Mouse (Mus musculus): Measurements from ENCODE around the gene Ppil1. TPM values are rescaled to one million over a fixed set of nuclear protein-coding genes. Genes with fewer than 3 reads are reported as not detected.

The Ppil1 gene
- total RNA-seq (2023) = 16.2 to 21.0 TPM (median 18.3 TPM) in 4 replicates

GRCm38 (mm10) chr17:29263840-29264633 is at the start of gene Ppil1:
Gene Ppil1 (minus strand): TSS chr17:29264186.

GRCm38 (mm10) chr17:29268682-29269348 is 4.8 kb upstream of the Ppil1 start, which contains the start of gene BC004004:
Gene BC004004 (plus strand): TSS chr17:29268788.

GRCm38 (mm10) chr17:29237772-29238420 is 26.1 kb downstream of the Ppil1 start, which contains the start of gene Cpne5:
Gene Cpne5 (minus strand): TSS chr17:29238167.

Other genes with a start within 250 kb of the Ppil1 start
- 518 to 567 TPM (median 548 TPM) in 4 replicates for gene Srsf3, start 231.6 kb downstream of the Ppil1 start, total RNA-seq (2023)
- gene Cdkn1a, start 173.2 kb downstream of the Ppil1 start, total RNA-seq (2023) = 3.9 to 6.7 TPM (median 6.2 TPM) in 4 replicates
- gene Rab44, start 150.0 kb downstream of the Ppil1 start, total RNA-seq (2023) = 0.15 to 1.1 TPM (median 0.50 TPM) in 3 of 4 replicates, not detected in the other
- gene Cpne5, start 26.0 kb downstream of the Ppil1 start, total RNA-seq (2023) = 1.8 to 3.7 TPM (median 2.9 TPM) in 4 replicates
- gene BC004004, start 4.6 kb upstream of the Ppil1 start, total RNA-seq (2023) = 112 to 123 TPM (median 119 TPM) in 4 replicates
- gene Pi16, start 53.5 kb upstream of the Ppil1 start, total RNA-seq (2023) = 1.0 to 1.8 TPM (median 1.6 TPM) in 4 replicates
- 78.8 to 102 TPM (median 90.8 TPM) in 4 replicates for gene Mtch1, start 83.7 kb upstream of the Ppil1 start, total RNA-seq (2023)
- 469 to 496 TPM (median 482 TPM) in 4 replicates for gene Fgd2, start 96.7 kb upstream of the Ppil1 start, total RNA-seq (2023)
- 229 to 250 TPM (median 234 TPM) in 4 replicates for gene Pim1, start 226.6 kb upstream of the Ppil1 start, total RNA-seq (2023)

Data from B cell, adult 62 days (primary cell).